Mouse (Mus musculus) lung, adult 18-20 months (tissue): ENCODE measurements around the gene Clcn3.
"Not testable (repeated sequence)": the region's sequence is repeated elsewhere in the genome, so short reads cannot be mapped to it uniquely, and the experiment has no call there.

Experiments used
- DNase-seq, 2 experiments: peaks; one replicate each; pipeline ENCODE4 v3.0.0; 2022; ENCODE audit warnings: mixed read lengths in 2 of 2

Clcn3 gene

DNA sequence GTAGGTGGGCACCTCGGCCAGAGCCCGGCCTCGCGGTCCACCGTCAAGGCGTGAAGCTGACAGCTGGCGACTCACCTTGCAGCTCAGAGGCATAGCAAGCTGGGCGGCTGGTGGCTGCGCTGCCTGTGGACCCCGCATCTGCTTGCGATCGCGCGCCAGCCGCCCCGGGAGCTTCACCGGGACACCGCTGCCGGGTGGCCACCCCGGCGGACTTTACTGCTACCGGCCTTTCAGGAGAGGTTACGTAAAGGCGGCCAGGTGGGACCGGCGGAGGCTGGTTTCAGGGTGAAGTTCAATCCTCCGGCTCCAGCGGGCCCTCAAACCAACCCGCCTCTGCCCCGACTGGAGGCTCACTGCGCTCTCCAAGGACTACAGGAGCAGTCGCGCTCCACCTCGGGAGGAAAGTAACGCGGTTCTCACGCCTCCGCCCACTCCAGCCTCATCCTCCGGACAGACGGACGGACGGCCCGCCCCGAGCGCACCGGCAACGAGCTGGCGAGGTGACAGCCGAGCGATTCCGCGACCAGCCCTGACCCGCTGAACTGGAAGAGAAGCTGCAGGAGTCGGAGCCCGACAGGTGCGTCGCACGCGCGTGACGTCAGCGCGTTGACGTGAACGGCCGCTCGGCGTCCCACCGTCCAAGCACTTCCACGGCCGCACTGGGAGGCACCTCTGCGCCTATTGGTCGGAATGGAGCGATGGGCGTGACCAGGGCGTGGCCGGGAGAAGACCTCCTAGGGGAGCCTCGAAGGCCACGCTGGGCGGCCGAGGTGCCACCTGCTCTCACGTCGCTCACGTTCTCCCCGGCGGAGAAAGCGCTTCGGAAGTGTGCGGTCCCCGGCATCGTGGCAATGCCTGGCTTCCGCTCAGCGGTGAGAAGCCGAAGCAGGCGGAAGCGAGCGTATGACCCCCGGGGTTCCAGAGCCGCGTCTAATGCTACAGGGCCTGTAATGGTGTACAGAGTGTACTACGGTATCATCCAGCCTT, at the start of gene Clcn3:
Gene Clcn3 (minus strand): TSS at position 600 of the 987 bp plus-strand sequence.
- peak; percentile 98 for DNase-seq

DNA sequence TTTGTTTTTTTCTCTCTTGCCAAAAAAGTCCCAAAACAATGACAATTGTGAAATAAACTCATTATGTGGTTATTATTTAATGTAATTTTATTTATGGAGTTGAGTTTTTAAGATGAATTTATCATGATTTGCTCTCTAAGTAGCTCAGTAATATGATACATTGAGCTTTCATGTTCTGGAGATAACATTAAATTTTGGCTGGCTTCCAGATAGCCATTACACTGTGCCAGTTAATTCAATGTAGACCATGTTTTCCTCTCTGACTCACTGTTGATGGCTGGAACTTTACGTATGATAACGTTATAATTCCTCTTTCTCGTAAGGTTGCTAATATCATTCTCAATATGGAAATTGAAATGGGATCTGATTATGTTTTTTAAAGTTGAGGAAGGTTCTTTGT, 13.4 kb upstream of the Clcn3 start:
- no peak for DNase-seq

DNA sequence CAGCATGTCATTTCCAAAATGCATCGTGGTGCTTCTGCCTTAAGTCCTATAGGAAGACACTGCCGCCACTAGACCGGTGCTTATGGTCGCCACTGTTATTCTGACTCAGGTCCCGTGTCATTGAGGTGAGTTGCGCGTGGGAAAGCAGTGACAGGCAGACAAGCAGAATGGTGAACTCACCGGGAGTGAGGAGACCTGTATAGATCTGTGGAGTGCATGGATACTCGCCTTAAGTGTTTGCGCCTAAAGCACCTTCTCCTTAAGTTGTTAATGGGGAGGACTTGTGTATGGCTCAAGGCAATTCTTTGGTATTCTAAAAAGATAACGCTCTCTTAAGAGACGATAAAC, 10.5 kb upstream of the Clcn3 start:
- DNase-seq: no peak

GRCm38 (mm10) chr8:60992910-60993638, 10.0 kb upstream of the Clcn3 start, which contains the start of gene Nek1:
TSS of gene Nek1 (plus strand) at chr8:60993195.
- peak; percentile 96 to 98 for DNase-seq

GRCm38 (mm10) chr8:60992561-60992909, 9.4 kb upstream of the Clcn3 start:
- DNase-seq: peak; percentile 83 to 89

GRCm38 (mm10) chr8:60984260-60985010, 1.3 kb upstream of the Clcn3 start:
- not testable (repeated sequence) for DNase-seq

GRCm38 (mm10) chr8:60983688-60984079, 584 bp upstream of the Clcn3 start:
- peak; percentile 82 to 84 for DNase-seq

DNA sequence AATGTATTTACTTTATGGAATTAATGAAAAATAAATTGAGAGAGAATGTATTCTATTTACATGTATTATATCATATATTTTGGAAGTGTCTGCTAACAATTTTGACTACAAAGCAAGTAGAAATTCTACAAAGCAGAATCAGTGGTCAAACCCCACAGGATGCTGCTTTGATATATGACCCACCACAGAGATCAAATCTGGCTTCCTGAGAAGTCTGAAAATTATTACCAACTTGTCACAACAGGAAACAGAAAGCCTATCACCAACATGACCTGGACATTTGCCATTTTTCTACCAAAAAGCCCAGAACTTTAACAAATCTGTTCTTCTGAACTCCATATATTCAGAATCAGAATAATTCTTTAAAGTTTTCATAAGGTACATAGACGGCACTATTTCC, 1.7 kb downstream of the Clcn3 start:
- no peak for DNase-seq

GRCm38 (mm10) chr8:60978496-60978895, 4.6 kb downstream of the Clcn3 start:
- DNase-seq: no peak

GRCm38 (mm10) chr8:60976818-60977217, 6.3 kb downstream of the Clcn3 start:
- DNase-seq: no peak

- DNase-seq: no peak
Measured at GRCm38 (mm10) chr8:60974837-60975236, 8.3 kb downstream of the Clcn3 start.

DNA sequence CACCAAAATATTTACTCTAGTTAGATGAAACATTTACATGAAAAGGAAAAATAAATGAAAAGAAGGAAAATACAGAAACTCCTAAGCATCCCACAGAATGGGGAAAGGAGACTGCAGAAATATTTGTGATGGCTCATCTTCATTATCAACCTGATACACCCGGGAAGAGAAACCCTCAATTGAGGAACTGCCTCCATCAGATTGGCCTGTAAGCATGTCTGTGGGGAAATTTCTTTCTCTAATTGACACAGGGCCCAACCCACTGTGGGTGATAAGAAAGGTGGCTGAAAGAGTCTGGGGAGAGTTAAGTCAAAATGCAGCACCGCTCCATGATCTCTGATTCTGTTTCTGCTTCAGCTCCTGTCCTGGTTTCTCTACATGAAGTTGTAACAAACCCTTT, 9.7 kb downstream of the Clcn3 start:
- DNase-seq: no peak

- no peak for DNase-seq
Measured at GRCm38 (mm10) chr8:60971808-60972207, 11.3 kb downstream of the Clcn3 start.

DNA sequence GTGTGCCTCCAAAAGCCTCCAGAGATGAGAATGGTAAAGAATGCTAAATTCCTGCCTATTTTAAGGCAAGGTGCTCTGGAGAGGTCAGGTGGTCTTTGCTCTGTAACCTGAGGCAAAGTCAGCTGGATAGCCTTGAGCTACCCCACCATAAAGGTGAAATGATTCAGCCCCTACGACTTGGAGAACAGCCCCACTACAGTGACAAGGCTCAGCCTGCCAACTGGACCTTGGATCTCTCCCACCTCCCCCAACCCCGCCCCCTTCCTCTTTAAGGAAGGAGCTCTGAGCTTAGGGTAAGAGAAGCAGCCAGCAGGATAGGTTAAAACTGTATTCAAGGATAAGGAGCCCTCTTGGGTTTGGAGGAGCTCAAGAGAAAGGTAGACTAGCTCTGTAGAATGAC, 14.0 kb downstream of the Clcn3 start:
- no peak for DNase-seq

GRCm38 (mm10) chr8:60965741-60966140, 17.4 kb downstream of the Clcn3 start:
- no peak for DNase-seq

GRCm38 (mm10) chr8:60965306-60965705, 17.8 kb downstream of the Clcn3 start:
- DNase-seq: peak in 1 of 2 experiments; percentile 16

- DNase-seq: no peak
Measured at GRCm38 (mm10) chr8:60964518-60964917, 18.6 kb downstream of the Clcn3 start.

- no peak for DNase-seq
Measured at GRCm38 (mm10) chr8:60963931-60964330, 19.2 kb downstream of the Clcn3 start.

DNA sequence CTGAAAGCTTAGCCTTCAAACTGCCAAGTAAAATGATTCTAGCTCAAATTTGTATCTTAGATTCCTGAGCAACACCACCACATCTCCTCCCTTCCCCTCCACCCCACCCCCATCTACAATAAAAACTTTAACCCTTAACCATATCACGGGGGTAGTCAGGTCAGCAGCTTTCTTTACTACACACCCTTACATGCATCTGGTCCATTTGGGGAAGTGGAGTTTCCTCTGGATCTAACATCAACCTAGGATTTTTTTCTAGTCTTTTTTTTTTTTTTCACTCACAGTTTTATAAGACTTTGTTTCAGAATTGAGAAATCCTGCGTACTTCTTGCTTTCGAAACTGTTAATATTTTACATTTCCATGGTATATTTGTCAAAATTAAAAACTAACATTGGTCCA, 20.3 kb downstream of the Clcn3 start:
- DNase-seq: no peak

- no peak for DNase-seq
Measured at GRCm38 (mm10) chr8:60956847-60957246, 26.3 kb downstream of the Clcn3 start.

GRCm38 (mm10) chr8:60954281-60955014, 28.7 kb downstream of the Clcn3 start:
- peak; percentile 73 to 83 for DNase-seq

DNA sequence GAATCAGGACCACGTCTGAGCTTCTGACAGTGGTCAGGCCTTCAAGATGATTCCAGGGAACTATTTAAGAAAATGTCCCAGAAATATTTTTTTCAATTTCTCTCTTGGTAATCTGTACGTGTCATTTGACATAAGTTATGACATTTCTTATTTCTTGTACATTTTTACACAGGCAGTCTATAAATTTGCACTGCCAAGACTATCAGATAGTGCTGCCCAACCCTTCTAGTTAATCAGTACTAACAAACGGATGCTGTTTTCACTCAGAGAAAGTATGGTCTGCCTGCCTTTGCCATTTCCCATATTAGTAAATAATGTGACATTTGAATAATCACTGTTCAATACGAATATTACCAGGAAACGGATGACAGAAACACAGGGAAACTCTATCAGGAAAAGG, 30.3 kb downstream of the Clcn3 start:
- no peak for DNase-seq
